Mouse (Mus musculus) kidney, embryonic 14.5 days (tissue): ENCODE data around the gene Tctn1. TPM values are rescaled to one million over a fixed set of nuclear protein-coding genes. Genes with fewer than 3 reads are reported as not detected.
"Not testable (repeated sequence)": the region's sequence is repeated elsewhere in the genome, so short reads cannot be mapped to it uniquely, and the experiment has no call there.

ENCODE experiments used
- ATAC-seq: fragments of 200-750 bp; cut with Nextera tagmentation; 2 replicates; pipeline ENCODE4 v1.8.0; 2017; ENCODE audit warnings: moderate number of reproducible peaks, mild to moderate bottlenecking, moderate TSS enrichment, moderate library complexity; ENCODE audit not compliant: low FRiP score, low TSS enrichment
- H3K27ac ChIP-seq: fragments of 300-500 bp; sonication (generic); 2 replicates; pipeline ENCODE4 v1.5.1; 2014; ENCODE audit warnings: low read depth, mild to moderate bottlenecking, low read length, moderate library complexity, mixed read lengths
- H3K27me3 ChIP-seq: fragments of 300-500 bp; sonication (generic); 2 replicates; pipeline ENCODE4 v1.6.1; 2014; ENCODE audit warnings: mild to moderate bottlenecking, low read length; ENCODE audit not compliant: control insufficient read depth, insufficient read depth
- H3K36me3 ChIP-seq: fragments of 300-500 bp; sonication (generic); 2 replicates; pipeline ENCODE4 v1.6.1; 2014; ENCODE audit warnings: low read length, mixed read lengths; ENCODE audit not compliant: control insufficient read depth, insufficient read depth
- H3K4me1 ChIP-seq: fragments of 300-500 bp; sonication (generic); 2 replicates; pipeline ENCODE4 v1.6.1; 2014; ENCODE audit warnings: low read length, mixed read lengths; ENCODE audit not compliant: control insufficient read depth, insufficient read depth
- H3K4me2 ChIP-seq: fragments of 300-500 bp; sonication (generic); replicated peaks from 2 replicates; pipeline ENCODE4 v1.6.1; 2014; ENCODE audit warnings: low read depth, mild to moderate bottlenecking, low read length
- H3K4me3 ChIP-seq: fragments of 300-500 bp; sonication (generic); 2 replicates; pipeline ENCODE4 v1.5.1; 2014; ENCODE audit warnings: mild to moderate bottlenecking, low read length
- H3K9ac ChIP-seq: fragments of 300-500 bp; sonication (generic); 2 replicates; pipeline ENCODE4 v1.6.1; 2014; ENCODE audit warnings: low read depth, mild to moderate bottlenecking, low read length, moderate library complexity
- H3K9me3 ChIP-seq: fragments of 300-500 bp; sonication (generic); 2 replicates; pipeline ENCODE4 v1.6.1; 2016; ENCODE audit warnings: low read length; ENCODE audit not compliant: control insufficient read depth
- WGBS: fragments of 180-500 bp; shearing (Covaris S2); extraction: QIAGEN DNeasy Blood & Tissue Kit; methylation state at CpG from one replicate; pipeline ENCODE4 v1.1.7; 2014; 5-methylcytosine and 5-hydroxymethylcytosine counted together
- polyA plus RNA-seq: library from polyadenylated mRNA; unstranded; fragments of >200 nt; fragmentation: Nextera tagmentation; extraction: Ambion mirVana; gene quantifications from 2 replicates; pipeline ENCODE4 v1.2.1, GENCODE M21; 2014

Tctn1 gene
- polyA plus RNA-seq, 1 experiment from 2014 or later, result 9.8 TPM

GRCm38 (mm10) chr5:122219655-122220629 lies 44.3 kb downstream of the Tctn1 start:
- Histone ChIP-seq H3K9ac (no peak overlapping the region), H3K27me3 (no peaks in the 10 kb centered on the region), H3K4me2 (no peak overlapping the region)

GRCm38 (mm10) chr5:122218928-122219327 lies 45.3 kb downstream of the Tctn1 start:
- peaks cover 7% of the 10 kb centered on the region; the same call in 1 of the 2 replicates for H3K36me3 ChIP-seq
- H3K4me1 ChIP-seq, result peaks cover 20% of the 10 kb centered on the region
- no peak overlapping the region for H3K9ac ChIP-seq
- no peak for ATAC-seq
- H3K4me3 ChIP-seq, result no peak overlapping the region
- WGBS, result 76% methylated on average over 7 of the region's 7 CpGs
- no peaks in the 10 kb centered on the region for H3K9me3 ChIP-seq
- no peak overlapping the region for H3K27ac ChIP-seq
- no peak overlapping the region for H3K4me2 ChIP-seq
- no peaks in the 10 kb centered on the region for H3K27me3 ChIP-seq

More at GRCm38 (mm10) chr5:122219655-122220629, 44.3 kb downstream of the Tctn1 start:
- Histone ChIP-seq H3K9me3 (no peaks in the 10 kb centered on the region), H3K4me1 (peaks cover 24% of the 10 kb centered on the region), H3K4me3 (no peak overlapping the region), H3K27ac (peak overlapping the region; percentile 66; the same call in 1 of the 2 replicates), H3K36me3 (peaks cover 7% of the 10 kb centered on the region; the same call in 1 of the 2 replicates)
- WGBS, result 42% methylated on average over 18 of the region's 18 CpGs
- ATAC-seq, result peak; percentile 71

GRCm38 (mm10) chr5:122218109-122218905 lies 46.0 kb downstream of the Tctn1 start:
- Histone ChIP-seq H3K27ac (no peak overlapping the region), H3K36me3 (peaks cover 7% of the 10 kb centered on the region; the same call in 1 of the 2 replicates), H3K27me3 (no peaks in the 10 kb centered on the region), H3K4me1 (peaks cover 20% of the 10 kb centered on the region), H3K4me3 (no peak overlapping the region), H3K4me2 (no peak overlapping the region), H3K9ac (no peak overlapping the region), H3K9me3 (no peaks in the 10 kb centered on the region)
- 88% methylated on average over 12 of the region's 12 CpGs for WGBS
- ATAC-seq, result no peak

- Histone ChIP-seq H3K27me3 (no peaks in the 10 kb centered on the region), H3K9ac (no peak overlapping the region), H3K9me3 (no peaks in the 10 kb centered on the region), H3K4me2 (no peak overlapping the region), H3K36me3 (peaks cover 7% of the 10 kb centered on the region; the same call in 1 of the 2 replicates), H3K4me3 (no peak overlapping the region), H3K4me1 (peaks cover 20% of the 10 kb centered on the region), H3K27ac (no peak overlapping the region)
- ATAC-seq, result no peak
- WGBS, result 79% methylated on average over 6 of the region's 6 CpGs
These were observed 46.6 kb downstream of the Tctn1 start for GRCm38 (mm10) chr5:122217636-122218035.

GRCm38 (mm10) chr5:122213861-122214260 lies 50.4 kb downstream of the Tctn1 start:
- no peak for ATAC-seq
- Histone ChIP-seq H3K27me3 (no peaks in the 10 kb centered on the region), H3K27ac (no peak overlapping the region), H3K36me3 (peaks cover 7% of the 10 kb centered on the region; the same call in 1 of the 2 replicates), H3K4me2 (no peak overlapping the region), H3K4me1 (peaks cover 14% of the 10 kb centered on the region), H3K9ac (no peak overlapping the region), H3K4me3 (no peak overlapping the region), H3K9me3 (no peaks in the 10 kb centered on the region)
- 72% methylated on average over 6 of the region's 6 CpGs for WGBS

- H3K27me3 ChIP-seq, H3K4me3 ChIP-seq, H3K9ac ChIP-seq, H3K9me3 ChIP-seq, H3K36me3 ChIP-seq, H3K27ac ChIP-seq, H3K4me2 ChIP-seq, ATAC-seq: not testable (repeated sequence)
- 97% methylated on average over 1 of the region's 1 CpGs for WGBS
- H3K4me1 ChIP-seq, result peaks cover 15% of the 10 kb centered on the region
These were observed 51.4 kb downstream of the Tctn1 start for GRCm38 (mm10) chr5:122212820-122213219.

- WGBS, result 86% methylated on average over 8 of the region's 8 CpGs
- Histone ChIP-seq H3K27me3 (no peaks in the 10 kb centered on the region), H3K27ac (no peak overlapping the region), H3K4me2 (no peak overlapping the region), H3K36me3 (peaks cover 7% of the 10 kb centered on the region; the same call in 1 of the 2 replicates), H3K9me3 (no peaks in the 10 kb centered on the region), H3K4me1 (peaks cover 15% of the 10 kb centered on the region), H3K4me3 (no peak overlapping the region), H3K9ac (no peak overlapping the region)
- no peak for ATAC-seq
These were observed 52.1 kb downstream of the Tctn1 start for GRCm38 (mm10) chr5:122212125-122212524.

GRCm38 (mm10) chr5:122210890-122211289 lies 53.4 kb downstream of the Tctn1 start:
- Histone ChIP-seq H3K9ac (no peak overlapping the region), H3K4me1 (peaks cover 15% of the 10 kb centered on the region), H3K4me2 (no peak overlapping the region), H3K27ac (no peak overlapping the region), H3K36me3 (no peaks in the 10 kb centered on the region), H3K27me3 (no peaks in the 10 kb centered on the region), H3K9me3 (no peaks in the 10 kb centered on the region), H3K4me3 (no peak overlapping the region)
- ATAC-seq, result no peak
- WGBS, result 94% methylated on average over 8 of the region's 8 CpGs
